Mouse (Mus musculus) liver, adult 2 months (tissue): ENCODE results near the gene Akap5.

Source experiments
- CTCF ChIP-seq: fragments of 200-500 bp; IDR thresholded peaks from 2 replicates; pipeline ENCODE4 v1.5.1; 2011; ENCODE audit warnings: low read depth, low read length, control low read depth
- POLR2A ChIP-seq: fragments of 200-500 bp; IDR thresholded peaks from 2 replicates; pipeline ENCODE4 v1.6.1; 2011; ENCODE audit warnings: low read length, control low read depth; ENCODE audit not compliant: insufficient read depth; ENCODE audit errors: extremely low read depth

- TF ChIP-seq CTCF (no peak), POLR2A (no peak)
Observed at GRCm38 (mm10) chr12:76324679-76325431, at the start of gene Akap5.
